Comparison of ENCODE assay signal across 9 mouse cellular contexts in the genomic region with DNA sequence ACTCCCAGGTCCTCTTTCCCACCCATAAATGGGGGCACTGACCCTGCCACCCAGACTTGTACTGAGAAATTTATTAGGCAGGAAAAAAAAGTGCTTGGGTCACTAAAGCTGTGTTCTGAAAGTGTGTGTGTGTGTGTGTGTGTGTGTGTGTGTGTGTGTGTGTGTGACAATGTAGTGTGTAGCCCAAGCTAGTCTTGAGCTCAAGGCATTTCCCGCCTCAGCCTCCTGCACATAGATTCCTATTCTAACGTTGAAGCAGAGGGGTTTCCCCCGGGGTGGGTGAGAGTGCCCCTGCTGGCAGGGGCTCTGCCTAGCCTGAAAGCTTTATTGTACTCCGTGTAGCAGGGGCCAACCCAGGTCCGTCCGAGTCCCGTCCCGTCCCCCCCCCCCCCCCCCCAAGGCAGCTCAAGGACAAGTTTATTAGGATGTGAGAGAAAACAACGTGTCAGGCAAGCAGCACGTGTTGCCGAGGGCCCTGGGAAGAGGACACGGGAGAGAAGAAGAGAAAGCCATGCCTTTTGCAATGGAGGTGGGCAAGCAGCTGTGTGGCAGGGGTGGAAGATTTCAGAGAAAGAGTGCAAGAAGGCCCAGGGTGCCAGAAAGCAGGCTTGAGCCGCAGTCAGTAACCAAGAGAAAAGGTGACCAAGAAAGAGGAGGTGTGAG. TPM values are rescaled to one million over a fixed set of nuclear protein-coding genes. Genes with fewer than 3 reads are reported as not detected.
A peak's percentile ranks its signal among the peaks of the same experiment; 100 is the strongest.
DNase-seq lines count a peak whose midpoint lies in the region; ATAC-seq and TF ChIP-seq lines count a peak whose summit lies in the region.
"Had no signal": no experiment of that assay in that cellular context is flagged by ENCODE, and none has a peak within 500 bp of the region (broad histone marks: within the 10 kb centered on the region; RNA-seq: fewer than 3 reads in every experiment).

No protein-coding gene starts in this region.

- H3K36me3 ChIP-seq in kidney, adult 2 months (ENCODE audit: control insufficient read depth, insufficient read depth, low read length): no peaks in the 10 kb centered on the region
- peaks cover 35% of the 10 kb centered on the region for H3K36me3 ChIP-seq in ES-E14 (ENCODE audit: control insufficient read depth, insufficient read depth, low read length, poor library complexity, severe bottlenecking)
- H3K36me3 ChIP-seq in intestine, embryonic 15.5 days: no peaks in the 10 kb centered on the region
- H3K36me3 ChIP-seq: liver, embryonic 15.5 days had no signal

- no peak for TF ChIP-seq CTCF in kidney, adult 2 months (conservative IDR thresholded peaks at IDR 0.05; ENCODE audit: insufficient read depth, insufficient read length, low read depth, low read length)

- no peak overlapping the region for H3K27ac ChIP-seq in kidney, adult 2 months (ENCODE audit: insufficient read depth, low read depth, low read length)
- peak overlapping the region; percentile 79; the same call in 1 of the 2 replicates for H3K27ac ChIP-seq in ES-E14 (ENCODE audit: insufficient read depth, low read depth, low read length, poor library complexity, severe bottlenecking)
- H3K27ac ChIP-seq in intestine, embryonic 15.5 days: no peak overlapping the region
- H3K27ac ChIP-seq: liver, embryonic 15.5 days had no signal

- peak overlapping the region; percentile 95 for H3K9ac ChIP-seq in ES-E14 (ENCODE audit: insufficient read depth, low read depth, low read length, poor library complexity, severe bottlenecking)
- H3K9ac ChIP-seq in intestine, embryonic 15.5 days: no peak overlapping the region
- H3K9ac ChIP-seq: liver, embryonic 15.5 days had no signal

- H3K4me2 ChIP-seq in intestine, embryonic 15.5 days (replicated peaks): peak overlapping the region; percentile 94

- ATAC-seq in intestine, embryonic 15.5 days: no peak

- no peak for DNase-seq in kidney, adult 2 months
- DNase-seq in kidney, postnatal 10 days: no peak
- DNase-seq in 3T3-L1 (ENCODE audit: low read depth, low spot score): peak; percentile 23
- no peak for DNase-seq in ES-E14 (ENCODE audit: low read depth, low spot score)
- no peak for DNase-seq in frontal cortex, postnatal 36 days (ENCODE audit: low spot score in 2 of 2)
- no peak for DNase-seq in right cerebral cortex, postnatal 36 days (ENCODE audit: low spot score in 2 of 2)
- DNase-seq in left cerebral cortex, postnatal 25 days (ENCODE audit: low spot score in 2 of 2): no peak

- intact Hi-C loops in left cerebral cortex, postnatal 25 days (cut with DNase I): no loop called here

- H3K4me1 ChIP-seq in kidney, adult 2 months (ENCODE audit: control insufficient read depth, insufficient read depth, low read length): no peaks in the 10 kb centered on the region
- peaks cover 4 to 18% of the 10 kb centered on the region in 2 experiments; a peak in 1 of 4 replicates for H3K4me1 ChIP-seq in ES-E14 (ENCODE audit: control insufficient read depth in 2 of 2, insufficient read depth in 2 of 2, low read length in 2 of 2, poor library complexity in 1 of 2)
- H3K4me1 ChIP-seq in intestine, embryonic 15.5 days (replicated peaks): peaks cover 20% of the 10 kb centered on the region

- peak overlapping the region; percentile 48; the same call in 1 of the 2 replicates for H3K4me3 ChIP-seq in kidney, adult 2 months (ENCODE audit: insufficient read depth, low read depth, low read length)
- peak overlapping the region; percentile 71 to 81 for H3K4me3 ChIP-seq in ES-E14 (ENCODE audit: insufficient read depth in 1 of 2, low read depth in 1 of 2, low read length in 2 of 2, poor library complexity in 1 of 2, severe bottlenecking in 1 of 2)
- 0 out of 2 replicates have a peak overlapping the region, but pooled peaks have one; percentile 53 for H3K4me3 ChIP-seq in intestine, embryonic 15.5 days (replicated peaks)

- in situ Hi-C loops in ES-E14 (cut with MboI; ENCODE audit: low sequenced_read_pairs in 2 of 2, unreplicated experiment in 2 of 2): no loop called here

- H3K27me3 ChIP-seq in kidney, adult 2 months (replicated peaks; ENCODE audit: control insufficient read depth, insufficient read depth, low read length): no peaks in the 10 kb centered on the region
- peaks cover 24% of the 10 kb centered on the region for H3K27me3 ChIP-seq in intestine, embryonic 15.5 days (replicated peaks)

- 48% methylated on average over 13 of the region's 13 CpGs for WGBS in kidney, adult 2 months
- WGBS in intestine, embryonic 15.5 days: 26% methylated on average over 13 of the region's 13 CpGs

- no peak for TF ChIP-seq POLR2A in kidney, adult 2 months (IDR thresholded peaks at IDR 0.05; ENCODE audit: low read depth, low read length)

- no peaks in the 10 kb centered on the region for H3K9me3 ChIP-seq in ES-E14 (ENCODE audit: control insufficient read depth, insufficient read depth, low read depth, low read length)
- no peaks in the 10 kb centered on the region for H3K9me3 ChIP-seq in intestine, embryonic 15.5 days
- H3K9me3 ChIP-seq: liver, embryonic 15.5 days had no signal

TF ChIP-seq in ES-E14, 5 proteins besides CTCF, POLR2A, EP300 and RAD21:
- TF ChIP-seq HCFC1 (IDR thresholded peaks at IDR 0.05; ENCODE audit: borderline replicate concordance, insufficient read depth, low read length) (no peak), ZC3H11A (IDR thresholded peaks at IDR 0.05; ENCODE audit: borderline replicate concordance, low read depth, low read length) (no peak), MAFK (IDR thresholded peaks at IDR 0.05; ENCODE audit: insufficient read depth, low read depth, low read length) (no peak)

RNA-seq across cellular contexts. Expression of gene Gpr157, which starts 37.5 kb away (rescaled TPM):
- polyA plus RNA-seq in kidney, adult 2 months (2012; rRNA removed): 0.76 and 1.2 TPM in 2 replicates
- 0.58 and 0.71 TPM in 2 replicates for total RNA-seq in ES-E14 (2012; rRNA removed)
- polyA plus RNA-seq in intestine, embryonic 15.5 days (2015; fragmentation: Nextera tagmentation; extraction: Ambion mirVana): 1.3 and 1.5 TPM in 2 replicates
- 1 to 10 TPM; 1.1 to 1.4 TPM for total RNA-seq in left cerebral cortex, postnatal 25 days (2021)

RNA-seq across cellular contexts. Expression of gene H6pd, which starts 40.9 kb away (rescaled TPM):
- 137 and 161 TPM in 2 replicates for polyA plus RNA-seq in kidney, adult 2 months (2012; rRNA removed)
- 17.6 and 19.0 TPM in 2 replicates for total RNA-seq in ES-E14 (2012; rRNA removed)
- polyA plus RNA-seq in intestine, embryonic 15.5 days (2015; fragmentation: Nextera tagmentation; extraction: Ambion mirVana): 22.2 and 24.0 TPM in 2 replicates
- 10 to 100 TPM; 10.8 to 12.0 TPM for total RNA-seq in left cerebral cortex, postnatal 25 days (2021)
